Mouse (Mus musculus): ENCODE data around the gene Ifi205. TPM values are rescaled to one million over a fixed set of nuclear protein-coding genes. Genes with fewer than 3 reads are reported as not detected.
"Not testable (repeated sequence)": the region's sequence is repeated elsewhere in the genome, so short reads cannot be mapped to it uniquely, and the experiment has no call there.

The Ifi205 gene
- polyA plus RNA-seq, 1 experiment = 2.7 TPM

GRCm38 (mm10) chr1:174050532-174050931 is 18.9 kb upstream of the Ifi205 start:
- Histone ChIP-seq H3K36me3 (ENCODE audit: control insufficient read depth, insufficient read depth, low read length) (no peaks in the 10 kb centered on the region), H3K4me1 (replicated peaks; ENCODE audit: control insufficient read depth, insufficient read depth, low read length) (0 out of 2 replicates have a peak, but pooled peaks cover 2% of the 10 kb centered on the region), H3K27ac (ENCODE audit: control insufficient read depth, insufficient read depth, low read length) (no peak overlapping the region), H3K27me3 (ENCODE audit: control insufficient read depth, insufficient read depth, low read length) (no peaks in the 10 kb centered on the region), H3K4me3 (ENCODE audit: control insufficient read depth, insufficient read depth, low read length) (no peak overlapping the region)
- 98% methylated on average over 4 of the region's 4 CpGs for WGBS
- DNase-seq = no peak
- no peak for TF ChIP-seq POLR2A (IDR thresholded peaks at IDR 0.05; ENCODE audit: control insufficient read depth, extremely low read depth, insufficient read depth, low read length, poor library complexity)
- no peak for TF ChIP-seq CTCF (IDR thresholded peaks at IDR 0.05; ENCODE audit: borderline replicate concordance, control insufficient read depth, extremely low read depth, insufficient read depth, low read length, poor library complexity)

DNA sequence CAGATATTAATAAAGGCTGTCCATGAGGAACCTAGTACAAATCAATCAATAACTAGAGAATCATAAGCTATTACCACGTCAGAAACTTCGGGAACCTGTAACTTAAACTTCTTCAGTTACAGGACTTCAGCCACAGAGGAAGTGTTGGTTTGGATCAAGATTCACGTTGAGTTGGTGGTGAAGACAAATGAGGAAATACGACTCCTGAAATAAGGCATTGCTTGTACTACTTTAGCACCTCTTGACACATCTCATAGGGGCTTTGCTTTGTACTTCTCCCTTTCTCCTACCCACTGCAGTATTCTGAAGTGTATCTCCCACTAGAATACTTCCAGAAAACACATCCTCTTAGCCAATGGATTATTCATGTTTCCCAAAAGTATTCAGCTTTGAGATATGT is 17.7 kb upstream of the Ifi205 start:
- not testable (repeated sequence) for H3K27ac ChIP-seq (ENCODE audit: control insufficient read depth, insufficient read depth, low read length); H3K4me1 ChIP-seq (replicated peaks; ENCODE audit: control insufficient read depth, insufficient read depth, low read length); DNase-seq; H3K4me3 ChIP-seq (ENCODE audit: control insufficient read depth, insufficient read depth, low read length); H3K36me3 ChIP-seq (ENCODE audit: control insufficient read depth, insufficient read depth, low read length); H3K27me3 ChIP-seq (ENCODE audit: control insufficient read depth, insufficient read depth, low read length)
- 11% methylated on average over 4 of the region's 4 CpGs for WGBS

- no peak for DNase-seq
- Histone ChIP-seq H3K27me3 (ENCODE audit: control insufficient read depth, insufficient read depth, low read length) (no peaks in the 10 kb centered on the region), H3K4me1 (replicated peaks; ENCODE audit: control insufficient read depth, insufficient read depth, low read length) (0 out of 2 replicates have a peak, but pooled peaks cover 2% of the 10 kb centered on the region), H3K36me3 (ENCODE audit: control insufficient read depth, insufficient read depth, low read length) (no peaks in the 10 kb centered on the region), H3K4me3 (ENCODE audit: control insufficient read depth, insufficient read depth, low read length) (no peak within 1 kb of the TSS), H3K27ac (ENCODE audit: control insufficient read depth, insufficient read depth, low read length) (no peak within 1 kb of the TSS)
- 87% methylated on average over 2 of the region's 2 CpGs for WGBS
- TF ChIP-seq POLR2A (IDR thresholded peaks at IDR 0.05; ENCODE audit: control insufficient read depth, extremely low read depth, insufficient read depth, low read length, poor library complexity) (no peak), CTCF (IDR thresholded peaks at IDR 0.05; ENCODE audit: borderline replicate concordance, control insufficient read depth, extremely low read depth, insufficient read depth, low read length, poor library complexity) (no peak)
Measured at GRCm38 (mm10) chr1:174048893-174049292, 17.3 kb upstream of the Ifi205 start, which contains the start of gene Olfr432. Gene Olfr432, plus strand, starts transcription at chr1:174049205.

DNA sequence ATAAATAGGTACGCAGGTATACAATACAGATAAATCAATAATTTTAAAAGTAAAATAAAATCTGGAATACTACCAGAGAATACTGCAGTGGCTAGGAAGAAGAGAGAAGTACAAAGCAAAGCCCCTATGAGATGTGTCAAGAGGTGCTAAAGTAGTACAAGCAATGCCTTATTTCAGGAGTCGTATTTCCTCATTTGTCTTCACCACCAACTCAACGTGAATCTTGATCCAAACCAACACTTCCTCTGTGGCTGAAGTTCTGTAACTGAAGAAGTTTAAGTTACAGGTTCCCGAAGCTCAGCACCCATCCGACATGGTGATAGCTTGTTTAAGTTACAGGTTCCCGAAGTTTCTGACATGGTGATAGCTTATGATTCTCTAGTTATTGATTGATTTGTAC is 16.6 kb upstream of the Ifi205 start:
- 34% methylated on average over 6 of the region's 6 CpGs for WGBS
- H3K27me3 ChIP-seq (ENCODE audit: control insufficient read depth, insufficient read depth, low read length) = not testable (repeated sequence)

DNA sequence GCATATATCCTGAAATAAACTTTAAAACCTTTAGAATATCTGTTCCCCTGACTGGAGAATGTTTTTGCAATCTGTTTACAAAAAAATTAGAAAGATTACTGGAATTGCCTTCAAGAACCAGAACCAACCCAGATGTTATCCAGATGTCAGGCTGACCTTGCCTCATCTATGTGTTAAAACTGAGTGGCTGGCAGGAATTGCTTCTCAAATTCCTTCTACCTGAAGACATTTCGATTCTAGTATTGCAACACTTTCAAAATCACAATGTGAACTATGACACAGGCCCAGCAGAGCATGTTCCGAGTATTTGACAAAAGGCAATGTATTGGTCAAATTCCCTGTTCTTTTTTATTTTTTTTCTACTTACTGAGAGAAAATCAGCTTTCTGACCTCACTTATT is 12.8 kb upstream of the Ifi205 start:
- H3K4me3 ChIP-seq (ENCODE audit: control insufficient read depth, insufficient read depth, low read length) = no peak overlapping the region
- H3K27me3 ChIP-seq (ENCODE audit: control insufficient read depth, insufficient read depth, low read length) = no peaks in the 10 kb centered on the region
- peaks cover 2% of the 10 kb centered on the region; the same call in 1 of the 2 replicates for H3K4me1 ChIP-seq (replicated peaks; ENCODE audit: control insufficient read depth, insufficient read depth, low read length)
- TF ChIP-seq CTCF (IDR thresholded peaks at IDR 0.05; ENCODE audit: borderline replicate concordance, control insufficient read depth, extremely low read depth, insufficient read depth, low read length, poor library complexity) (no peak), POLR2A (IDR thresholded peaks at IDR 0.05; ENCODE audit: control insufficient read depth, extremely low read depth, insufficient read depth, low read length, poor library complexity) (no peak)
- H3K27ac ChIP-seq (ENCODE audit: control insufficient read depth, insufficient read depth, low read length) = no peak overlapping the region
- DNase-seq = no peak
- H3K36me3 ChIP-seq (ENCODE audit: control insufficient read depth, insufficient read depth, low read length) = no peaks in the 10 kb centered on the region
- 84% methylated on average over 2 of the region's 2 CpGs for WGBS

More for the DNA sequence above, 16.6 kb upstream of the Ifi205 start:
- H3K4me3 ChIP-seq (ENCODE audit: control insufficient read depth, insufficient read depth, low read length); H3K4me1 ChIP-seq (replicated peaks; ENCODE audit: control insufficient read depth, insufficient read depth, low read length); H3K27ac ChIP-seq (ENCODE audit: control insufficient read depth, insufficient read depth, low read length); H3K36me3 ChIP-seq (ENCODE audit: control insufficient read depth, insufficient read depth, low read length); DNase-seq: not testable (repeated sequence)

- H3K27ac ChIP-seq (ENCODE audit: control insufficient read depth, insufficient read depth, low read length); H3K4me3 ChIP-seq (ENCODE audit: control insufficient read depth, insufficient read depth, low read length); H3K27me3 ChIP-seq (ENCODE audit: control insufficient read depth, insufficient read depth, low read length); DNase-seq; H3K36me3 ChIP-seq (ENCODE audit: control insufficient read depth, insufficient read depth, low read length); H3K4me1 ChIP-seq (replicated peaks; ENCODE audit: control insufficient read depth, insufficient read depth, low read length): not testable (repeated sequence)
- WGBS = 84% methylated on average over 12 of the region's 12 CpGs
Measured at GRCm38 (mm10) chr1:174042091-174042884, 10.7 kb upstream of the Ifi205 start.

- Histone ChIP-seq H3K27ac (ENCODE audit: control insufficient read depth, insufficient read depth, low read length) (no peak within 1 kb of the TSS), H3K27me3 (ENCODE audit: control insufficient read depth, insufficient read depth, low read length) (no peaks in the 10 kb centered on the region), H3K36me3 (ENCODE audit: control insufficient read depth, insufficient read depth, low read length) (no peaks in the 10 kb centered on the region), H3K4me1 (replicated peaks; ENCODE audit: control insufficient read depth, insufficient read depth, low read length) (peaks cover 2% of the 10 kb centered on the region; the same call in 1 of the 2 replicates), H3K4me3 (ENCODE audit: control insufficient read depth, insufficient read depth, low read length) (no peak within 1 kb of the TSS)
- 52% methylated on average over 7 of the region's 7 CpGs for whole genome bisulfite sequencing
- DNase-seq = peak; percentile 11
- no peak for TF ChIP-seq POLR2A (IDR thresholded peaks at IDR 0.05; ENCODE audit: control insufficient read depth, extremely low read depth, insufficient read depth, low read length, poor library complexity)
- TF ChIP-seq CTCF (IDR thresholded peaks at IDR 0.05; ENCODE audit: borderline replicate concordance, control insufficient read depth, extremely low read depth, insufficient read depth, low read length, poor library complexity) = no peak
Measured at GRCm38 (mm10) chr1:174040523-174041177, 9.0 kb upstream of the Ifi205 start, which contains the start of gene Olfr433. Gene Olfr433, plus strand, starts transcription at chr1:174040705.
